Mouse (Mus musculus): ENCODE results near the gene Gm13691. TPM values are rescaled to one million over a fixed set of nuclear protein-coding genes. Genes with fewer than 3 reads are reported as not detected.
"Not testable (repeated sequence)": the region's sequence is repeated elsewhere in the genome, so short reads cannot be mapped to it uniquely, and the experiment has no call there.

Gene Gm13691
- total RNA-seq, 2 experiments from 2014 or later, result not detected

DNA sequence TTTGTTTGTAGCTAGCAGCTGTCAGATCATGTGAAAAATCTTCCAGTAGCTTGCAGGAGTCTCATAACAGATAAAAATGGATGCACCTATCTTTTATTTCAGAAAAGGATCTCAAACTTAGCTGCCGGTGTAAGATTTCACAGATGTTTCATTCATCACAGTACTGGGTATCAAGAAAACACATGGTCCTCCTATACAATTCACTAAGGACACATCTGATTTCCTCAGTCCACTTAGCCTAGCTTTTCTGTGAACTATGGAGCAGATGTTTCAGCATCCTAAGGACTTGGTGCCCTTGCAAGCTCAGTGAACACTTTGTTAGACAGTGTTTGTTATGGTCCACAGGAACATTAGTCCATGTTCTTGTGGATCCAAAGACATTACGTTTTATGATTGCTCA, 33.0 kb downstream of the Gm13691 start:
- ATAC-seq (replicated peaks; ENCODE audit: low FRiP score, low TSS enrichment, poor library complexity, severe bottlenecking), result no peak

DNA sequence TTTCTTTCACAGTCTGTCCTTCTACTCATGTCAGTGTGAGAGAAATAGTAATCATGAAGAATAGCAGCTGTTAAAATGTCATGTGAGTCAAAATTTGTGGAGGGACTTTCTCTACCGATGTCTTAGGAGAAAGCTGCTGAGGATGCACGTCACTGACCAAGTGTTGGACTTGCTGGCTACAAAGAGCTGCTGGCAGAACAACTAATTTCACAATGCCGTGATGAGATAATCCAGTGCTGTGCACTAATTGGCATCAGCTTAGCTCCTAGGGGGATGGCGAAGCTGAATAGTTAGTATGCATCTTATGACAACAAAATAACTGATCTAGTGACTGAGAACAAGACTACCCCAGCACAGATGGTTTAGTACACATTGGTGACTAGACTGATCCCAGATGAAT, 34.9 kb downstream of the Gm13691 start:
- ATAC-seq (replicated peaks; ENCODE audit: low FRiP score, low TSS enrichment, poor library complexity, severe bottlenecking), result no peak

DNA sequence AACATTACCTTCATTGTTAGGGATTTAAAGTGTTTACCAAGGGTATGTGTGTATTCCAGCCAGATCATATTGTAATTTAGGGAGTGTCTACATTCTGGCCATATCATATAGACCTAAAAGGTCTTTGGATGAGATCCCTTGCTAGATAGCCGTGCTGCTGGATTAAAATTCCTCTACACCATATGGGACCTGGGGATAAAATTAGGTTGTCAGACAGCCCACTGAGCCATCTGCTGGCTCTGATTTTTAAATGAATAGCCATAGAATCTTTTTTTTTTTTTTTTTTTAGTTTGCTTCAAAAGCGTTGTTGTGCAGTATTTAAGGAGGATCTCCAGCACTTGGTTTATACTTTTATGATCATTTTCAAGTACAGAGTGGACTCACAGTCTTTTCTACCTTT, 42.2 kb downstream of the Gm13691 start:
- ATAC-seq (replicated peaks; ENCODE audit: low FRiP score, low TSS enrichment, poor library complexity, severe bottlenecking), result no peak

DNA sequence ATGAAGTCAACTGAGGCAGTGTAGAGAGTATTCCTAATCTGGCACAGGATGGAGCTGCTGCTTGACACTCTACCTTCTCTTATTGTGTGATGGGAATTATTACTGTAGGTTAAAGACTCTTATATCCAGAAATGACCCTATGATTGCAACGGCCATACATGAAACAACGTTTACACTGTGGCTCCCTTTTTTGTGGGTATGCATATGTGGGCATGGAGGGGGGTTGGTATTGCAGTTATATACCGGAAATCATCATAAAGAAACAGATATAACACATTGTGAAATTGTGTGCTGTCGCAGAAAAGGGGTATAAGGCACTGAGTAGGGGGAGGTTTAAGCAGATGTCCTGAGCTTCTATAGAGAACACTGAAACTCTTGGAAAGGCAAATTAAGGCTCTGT, 45.6 kb downstream of the Gm13691 start:
- no peak for ATAC-seq (replicated peaks; ENCODE audit: low FRiP score, low TSS enrichment, poor library complexity, severe bottlenecking)

DNA sequence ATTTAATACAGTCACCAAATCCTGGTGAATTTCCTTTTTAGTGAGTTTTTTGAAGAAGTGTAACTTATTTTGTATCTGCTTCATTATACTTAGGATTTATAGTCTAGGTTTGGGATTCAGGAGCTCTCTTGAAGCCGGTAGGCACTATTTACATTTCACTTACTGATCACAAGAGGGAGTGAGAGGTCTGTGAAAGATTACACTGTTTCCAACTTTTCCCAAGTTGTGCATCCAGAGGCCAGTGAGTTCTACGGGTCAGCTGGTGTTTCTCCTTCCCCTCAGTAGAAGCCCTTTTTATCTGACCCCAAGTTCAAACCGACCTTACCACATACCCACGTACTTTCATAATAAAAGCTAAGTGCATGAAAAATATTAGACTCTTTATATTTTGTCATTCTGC, 47.0 kb downstream of the Gm13691 start:
- peak; percentile 61; the same call in 1 of the 2 replicates for ATAC-seq (replicated peaks; ENCODE audit: low FRiP score, low TSS enrichment, poor library complexity, severe bottlenecking)

DNA sequence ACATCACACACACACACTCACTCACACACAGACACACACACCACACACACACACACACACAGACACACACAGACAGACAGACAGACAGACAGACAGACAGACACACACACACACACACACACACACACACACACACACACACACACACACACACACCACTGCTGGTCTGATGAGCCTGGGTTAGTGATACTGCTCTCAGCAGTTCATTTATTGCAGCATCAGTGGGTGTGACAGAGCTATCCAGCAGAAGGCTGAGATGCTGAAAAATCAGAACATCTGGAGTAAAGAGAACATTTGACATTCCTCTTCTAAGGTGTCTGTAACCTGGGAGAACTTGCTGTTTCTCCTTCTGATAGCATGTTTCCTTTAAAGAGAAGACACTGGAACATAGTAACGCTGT, 47.6 kb downstream of the Gm13691 start:
- not testable (repeated sequence) for ATAC-seq (replicated peaks; ENCODE audit: low FRiP score, low TSS enrichment, poor library complexity, severe bottlenecking)

DNA sequence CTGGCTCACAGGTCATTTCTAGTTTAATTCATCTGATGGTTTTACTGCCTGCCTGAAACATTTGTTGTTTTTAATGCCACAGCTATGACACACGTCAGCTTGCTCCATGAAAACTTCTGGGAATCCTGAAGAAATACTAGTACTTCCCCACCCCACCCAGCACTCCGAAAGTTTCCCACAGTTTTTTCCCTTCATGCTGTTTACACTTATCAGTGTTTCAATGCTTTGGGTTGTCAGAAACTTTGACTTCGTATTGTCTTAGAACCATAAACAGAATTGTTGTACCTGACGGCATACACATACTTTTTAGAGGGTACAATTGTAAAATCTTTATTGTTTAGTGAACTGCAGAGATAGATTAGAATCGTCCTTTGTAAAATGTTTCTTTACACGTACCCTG, 48.9 kb downstream of the Gm13691 start:
- ATAC-seq (replicated peaks; ENCODE audit: low FRiP score, low TSS enrichment, poor library complexity, severe bottlenecking), result no peak

Other genes with a start within 250 kb of the Gm13691 start
- not detected in 2 replicates for gene Fam171b, start 177.9 kb upstream of the Gm13691 start, total RNA-seq (2014; fragmentation: Nextera tagmentation)
- 0.19 TPM in 1 of 2 replicates, not detected in the other for gene Fam171b, start 177.9 kb upstream of the Gm13691 start, total RNA-seq (2017)
- gene Zswim2, start 49.3 kb upstream of the Gm13691 start, total RNA-seq (2014; fragmentation: Nextera tagmentation), result not detected in 2 replicates
- not detected in 2 replicates for gene Zswim2, start 49.3 kb upstream of the Gm13691 start, total RNA-seq (2017)
- 0.44 TPM in 1 of 2 replicates, not detected in the other for gene Gm13698, start 34.9 kb upstream of the Gm13691 start, total RNA-seq (2014; fragmentation: Nextera tagmentation)
- not detected in 2 replicates for gene Gm13698, start 34.9 kb upstream of the Gm13691 start, total RNA-seq (2017)
- 0.44 TPM in 1 of 2 replicates, not detected in the other for gene Gm13693, start 29.1 kb upstream of the Gm13691 start, total RNA-seq (2014; fragmentation: Nextera tagmentation)
- not detected in 2 replicates for gene Gm13693, start 29.1 kb upstream of the Gm13691 start, total RNA-seq (2017)
- 0.44 TPM in 1 of 2 replicates, not detected in the other for gene Gm13695, start 23.2 kb upstream of the Gm13691 start, total RNA-seq (2014; fragmentation: Nextera tagmentation)
- 0.95 TPM in 1 of 2 replicates, not detected in the other for gene Gm13695, start 23.2 kb upstream of the Gm13691 start, total RNA-seq (2017)
- gene Gm13696, start 17.4 kb upstream of the Gm13691 start, total RNA-seq (2014; fragmentation: Nextera tagmentation), result 0.44 TPM in 1 of 2 replicates, not detected in the other
- not detected in 2 replicates for gene Gm13696, start 17.4 kb upstream of the Gm13691 start, total RNA-seq (2017)
- gene Gm13694, start 11.6 kb upstream of the Gm13691 start, total RNA-seq (2014; fragmentation: Nextera tagmentation), result 0.44 TPM in 1 of 2 replicates, not detected in the other
- not detected in 2 replicates for gene Gm13694, start 11.6 kb upstream of the Gm13691 start, total RNA-seq (2017)
- gene Gm13697, start 5.8 kb upstream of the Gm13691 start, total RNA-seq (2014; fragmentation: Nextera tagmentation), result 0.44 TPM in 1 of 2 replicates, not detected in the other
- not detected in 2 replicates for gene Gm13697, start 5.8 kb upstream of the Gm13691 start, total RNA-seq (2017)

All from megakaryocyte-erythroid progenitor cell, adult 5-6 weeks (primary cell).